Mouse (Mus musculus): ENCODE measurements around the gene Ssbp3. TPM values are rescaled to one million over a fixed set of nuclear protein-coding genes. Genes with fewer than 3 reads are reported as not detected.

The Ssbp3 gene
- 25.9 TPM for polyA plus RNA-seq (2017; shearing (Covaris generic))

DNA sequence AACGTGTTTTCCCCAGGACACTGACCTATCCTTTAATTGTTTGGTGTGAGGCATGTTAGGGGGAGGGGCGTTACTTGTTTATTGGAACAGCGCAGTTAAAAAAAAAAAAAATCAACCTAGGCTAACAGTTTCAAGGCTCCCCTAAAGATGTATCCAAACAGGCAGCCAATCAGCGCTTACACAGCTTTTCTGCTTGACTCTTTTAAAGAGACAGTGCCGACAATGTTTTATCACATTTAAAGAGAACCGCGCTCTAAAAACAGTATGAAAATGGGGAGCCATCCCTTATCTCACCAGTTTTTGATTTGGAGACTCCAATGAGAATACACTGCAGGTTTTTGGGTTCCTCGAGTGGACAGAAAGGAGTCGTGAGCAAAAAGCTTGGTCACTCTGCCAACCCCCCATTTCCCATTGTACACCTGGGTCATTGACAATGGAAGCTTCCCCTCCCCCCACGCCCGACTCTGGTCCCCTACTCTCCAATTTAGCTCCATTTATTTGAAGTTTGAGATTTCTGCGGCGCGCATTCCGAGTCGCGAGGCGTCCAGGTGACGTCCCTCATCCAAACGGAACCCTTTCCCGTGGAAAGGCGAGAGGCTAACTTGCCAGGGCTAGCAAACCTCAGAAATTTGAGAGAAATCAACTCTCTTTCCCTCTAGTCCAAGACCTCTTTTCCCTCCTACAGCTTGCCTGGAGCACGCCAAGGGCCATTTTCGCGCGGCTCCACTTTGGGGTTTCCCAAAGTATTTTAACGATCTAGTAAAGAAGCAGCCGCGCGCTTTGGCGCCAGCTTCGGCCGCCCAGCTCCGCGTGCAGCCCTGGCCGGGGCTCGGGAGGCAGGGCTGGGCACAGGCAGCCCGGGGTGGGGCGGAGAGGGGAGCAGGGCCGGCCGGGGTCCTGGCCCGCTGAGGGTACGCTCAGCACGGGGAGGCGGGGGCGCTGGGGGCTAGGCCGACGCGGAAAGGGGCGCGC, at the start of gene Ssbp3:
Gene Ssbp3, plus strand, starts transcription at position 501 of the 972 bp plus-strand sequence.

DNA sequence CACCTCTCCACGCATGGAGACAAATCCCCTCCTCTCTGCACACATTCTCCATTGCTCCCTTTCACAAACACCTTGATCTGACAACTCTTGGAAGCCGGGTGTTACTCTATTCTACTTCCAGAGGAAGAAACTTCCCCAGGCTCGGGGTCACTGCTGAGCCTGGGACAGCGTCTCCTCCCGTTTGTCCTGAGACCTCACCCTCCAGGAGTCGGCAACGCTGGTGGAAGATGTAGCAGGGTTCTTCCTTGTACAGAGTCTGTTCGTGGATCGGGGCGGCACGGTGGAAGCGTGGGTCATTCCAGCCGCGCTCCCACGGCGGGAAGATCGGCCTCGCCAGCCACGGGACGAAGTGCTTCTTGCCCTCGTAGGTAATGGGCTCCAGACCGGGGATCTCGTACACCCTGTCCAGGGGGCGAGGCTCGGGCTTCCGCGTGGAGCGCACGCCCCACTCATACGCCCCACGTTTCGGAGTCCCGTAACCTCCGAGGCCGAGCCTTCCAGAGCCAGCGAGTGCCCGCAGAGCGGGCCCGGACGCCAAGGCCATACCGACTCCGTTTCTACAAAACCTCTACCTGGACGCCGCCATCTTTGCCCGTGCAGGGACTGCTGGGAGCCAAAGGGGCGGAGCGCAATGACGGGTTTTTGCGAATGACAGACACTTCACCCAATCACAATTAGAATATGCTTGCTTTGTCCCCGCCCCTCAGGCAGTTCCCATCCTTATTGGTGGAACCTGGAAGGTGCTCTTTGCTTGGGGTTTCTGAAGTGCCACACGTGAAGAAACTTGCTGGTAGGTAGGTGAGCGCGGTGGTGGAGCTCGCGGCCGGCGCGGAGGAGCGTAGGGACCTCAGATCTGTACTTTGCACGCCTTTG, 156.0 kb downstream of the Ssbp3 start, which contains the start of the genes Mrpl37 and Cyb5rl:
Gene Mrpl37, minus strand, starts transcription at position 617 of the 873 bp plus-strand sequence.
Gene Cyb5rl, plus strand, starts transcription at position 737 of the 873 bp plus-strand sequence.

DNA sequence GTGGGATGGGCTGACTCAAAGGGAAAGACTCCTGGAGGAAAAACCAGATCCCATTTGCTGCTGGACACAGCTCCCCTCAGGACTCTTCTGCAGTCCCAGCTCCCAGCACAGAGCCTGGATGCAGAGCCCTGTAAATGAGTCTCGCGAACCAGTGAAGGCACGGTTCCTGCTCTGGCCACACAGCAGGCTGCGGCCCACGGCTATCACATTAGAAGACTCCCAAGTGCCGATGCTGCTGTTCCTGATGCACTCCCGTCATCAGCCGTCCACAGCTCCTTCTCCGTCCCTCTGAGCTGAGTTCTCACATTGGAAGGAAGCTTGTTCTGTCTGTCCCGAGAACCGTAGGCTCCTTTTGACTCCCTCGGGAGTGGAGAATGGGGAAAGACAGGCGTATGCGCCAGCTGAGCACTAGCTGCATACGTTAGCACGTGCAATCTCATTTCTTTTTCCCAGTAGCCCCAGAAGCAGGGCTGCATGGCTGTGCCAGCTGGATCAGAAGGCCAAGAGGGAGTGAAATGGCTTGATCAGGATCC, 186.4 kb downstream of the Ssbp3 start, which contains the start of gene Cdcp2:
Gene Cdcp2, plus strand, starts transcription at position 51 of the 533 bp plus-strand sequence.

Other genes starting within 250 kb of the Ssbp3 start
- 76.4 TPM for gene Ttc4, start 231.8 kb upstream of the Ssbp3 start, polyA plus RNA-seq (2017; shearing (Covaris generic))
- gene Mroh7, start 179.8 kb upstream of the Ssbp3 start, polyA plus RNA-seq (2017; shearing (Covaris generic)) = not detected
- gene Fam151a, start 176.8 kb upstream of the Ssbp3 start, polyA plus RNA-seq (2017; shearing (Covaris generic)) = not detected
- 13.7 TPM for gene Acot11, start 105.7 kb upstream of the Ssbp3 start, polyA plus RNA-seq (2017; shearing (Covaris generic))
- 78.4 TPM for gene Mrpl37, start 156.2 kb downstream of the Ssbp3 start, polyA plus RNA-seq (2017; shearing (Covaris generic))
- gene Cyb5rl, start 156.3 kb downstream of the Ssbp3 start, polyA plus RNA-seq (2017; shearing (Covaris generic)) = 11.6 TPM
- gene Cdcp2, start 186.2 kb downstream of the Ssbp3 start, polyA plus RNA-seq (2017; shearing (Covaris generic)) = not detected